ENCODE assay signal across 8 mouse cellular contexts in genomic region chr5:118381294-118381675, GRCm38 (mm10).
DNase-seq lines count a peak whose midpoint lies in the region; ATAC-seq and TF ChIP-seq lines count a peak whose summit lies in the region.

No protein-coding gene starts in this region.

- no peak for TF ChIP-seq CTCF in layer of hippocampus, adult 2 months (conservative IDR thresholded peaks at IDR 0.05)

- H3K36me3 ChIP-seq in forebrain, embryonic 14.5 days (ENCODE audit: control insufficient read depth, insufficient read depth, low read length) = no peaks in the 10 kb centered on the region

- H3K4me2 ChIP-seq in forebrain, embryonic 14.5 days (ENCODE audit: low read length) = peak overlapping the region; percentile 83

- H3K4me1 ChIP-seq in brown adipose tissue, adult 24 weeks (ENCODE audit: control insufficient read depth, insufficient read depth, insufficient read length, low read length) = 0 out of 2 replicates have a peak, but pooled peaks cover 7% of the 10 kb centered on the region
- peaks cover 3% of the 10 kb centered on the region for H3K4me1 ChIP-seq in forebrain, embryonic 14.5 days (ENCODE audit: control insufficient read depth, insufficient read depth, low read length)

- DNase-seq in ES-CJ7 (ENCODE audit: low read depth, low spot score) = peak; percentile 92
- DNase-seq in forebrain, embryonic 14.5 days (ENCODE audit: low spot score) = peak; percentile 79
- peak; percentile 65 for DNase-seq in heart, postnatal 25 days (ENCODE audit: low spot score)
- DNase-seq in layer of hippocampus, adult 2 months (ENCODE audit: low spot score in 2 of 2) = peak; percentile 39 to 40
- peak; percentile 83 for DNase-seq in lung, postnatal 25 days (ENCODE audit: low spot score)
- DNase-seq in ovary, postnatal 14 days (ENCODE audit: low spot score) = peak; percentile 68
- peak; percentile 84 for DNase-seq in thymus, postnatal 25 days

- no peaks in the 10 kb centered on the region for H3K27me3 ChIP-seq in forebrain, embryonic 14.5 days (replicated peaks; ENCODE audit: control insufficient read depth, insufficient read depth, low read length)

- H3K27ac ChIP-seq in brown adipose tissue, adult 24 weeks (replicated peaks; ENCODE audit: low read depth, low read length) = no peak overlapping the region
- peak overlapping the region; percentile 66; the same call in 1 of the 2 replicates for H3K27ac ChIP-seq in forebrain, embryonic 14.5 days (ENCODE audit: low read depth, low read length)
- H3K27ac ChIP-seq in layer of hippocampus, adult 2 months = peak overlapping the region; percentile 76; the same call in 1 of the 2 replicates

- peak; percentile 83 for ATAC-seq in forebrain, embryonic 14.5 days

- H3K9me3 ChIP-seq in forebrain, embryonic 14.5 days (replicated peaks; ENCODE audit: control insufficient read depth, low read length) = no peaks in the 10 kb centered on the region

- H3K4me3 ChIP-seq in brown adipose tissue, adult 24 weeks (ENCODE audit: insufficient read depth, low read depth, low read length) = peak overlapping the region; percentile 61
- H3K4me3 ChIP-seq in forebrain, embryonic 14.5 days (ENCODE audit: low read depth, low read length) = peak overlapping the region; percentile 37
- H3K4me3 ChIP-seq in layer of hippocampus, adult 2 months = peak overlapping the region; percentile 58

- peak overlapping the region; percentile 55; the same call in 1 of the 2 replicates for H3K9ac ChIP-seq in forebrain, embryonic 14.5 days (ENCODE audit: low read length)

- 0% methylated on average over 12 of the region's 12 CpGs for WGBS in forebrain, embryonic 14.5 days

- intact Hi-C loops in heart, postnatal 25 days (cut with DNase I) = no loop called here

Comparison
In these comparisons a context has a peak if more than half of its experiments do, and no peak if none do; other contexts are left out.
1. DNase-seq: peak in every context shown above with its lines; median percentile 92 in ES-CJ7; 84 in thymus, postnatal 25 days; 83 in lung, postnatal 25 days; 79 in forebrain, embryonic 14.5 days; 68 in ovary, postnatal 14 days; 65 in heart, postnatal 25 days; 40 in layer of hippocampus, adult 2 months.